Mouse (Mus musculus): Measurements from ENCODE around the gene Cuzd1. TPM values are rescaled to one million over a fixed set of nuclear protein-coding genes. Genes with fewer than 3 reads are reported as not detected.

The Cuzd1 gene
- polyA plus RNA-seq, 1 experiment = 0.09 TPM

GRCm38 (mm10) chr7:131318340-131318739 lies 3.8 kb downstream of the Cuzd1 start:
- Histone ChIP-seq H3K4me3 (ENCODE audit: low read depth, low read length) (no peak overlapping the region), H3K4me1 (ENCODE audit: control insufficient read depth, insufficient read depth, insufficient read length, low read length) (no peaks in the 10 kb centered on the region), H3K27ac (ENCODE audit: insufficient read depth, low read depth, low read length) (no peak overlapping the region), H3K36me3 (ENCODE audit: control insufficient read depth, insufficient read depth, low read length) (no peaks in the 10 kb centered on the region), H3K27me3 (ENCODE audit: control insufficient read depth, insufficient read depth, low read length) (no peaks in the 10 kb centered on the region)
- WGBS = 73% methylated on average over 5 of the region's 7 CpGs
- TF ChIP-seq POLR2A (IDR thresholded peaks at IDR 0.05; ENCODE audit: low read depth, low read length) (no peak), CTCF (IDR thresholded peaks at IDR 0.05; ENCODE audit: extremely low read depth, insufficient read length, insufficient replicate concordance, low read depth, low read length) (no peak)

GRCm38 (mm10) chr7:131317587-131317986 lies 4.5 kb downstream of the Cuzd1 start:
- no peak overlapping the region for H3K27ac ChIP-seq (ENCODE audit: insufficient read depth, low read depth, low read length)
- no peaks in the 10 kb centered on the region for H3K4me1 ChIP-seq (ENCODE audit: control insufficient read depth, insufficient read depth, insufficient read length, low read length)
- no peaks in the 10 kb centered on the region for H3K27me3 ChIP-seq (ENCODE audit: control insufficient read depth, insufficient read depth, low read length)
- TF ChIP-seq CTCF (IDR thresholded peaks at IDR 0.05; ENCODE audit: extremely low read depth, insufficient read length, insufficient replicate concordance, low read depth, low read length) (no peak), POLR2A (IDR thresholded peaks at IDR 0.05; ENCODE audit: low read depth, low read length) (no peak)
- no peak overlapping the region for H3K4me3 ChIP-seq (ENCODE audit: low read depth, low read length)
- 64% methylated on average over 12 of the region's 12 CpGs for WGBS
- H3K36me3 ChIP-seq (ENCODE audit: control insufficient read depth, insufficient read depth, low read length) = no peaks in the 10 kb centered on the region

- no peak for TF ChIP-seq POLR2A (IDR thresholded peaks at IDR 0.05; ENCODE audit: low read depth, low read length)
- 77% methylated on average over 7 of the region's 7 CpGs for WGBS
- Histone ChIP-seq H3K27me3 (ENCODE audit: control insufficient read depth, insufficient read depth, low read length) (no peaks in the 10 kb centered on the region), H3K36me3 (ENCODE audit: control insufficient read depth, insufficient read depth, low read length) (no peaks in the 10 kb centered on the region), H3K27ac (ENCODE audit: insufficient read depth, low read depth, low read length) (no peak overlapping the region), H3K4me3 (ENCODE audit: low read depth, low read length) (no peak overlapping the region), H3K4me1 (ENCODE audit: control insufficient read depth, insufficient read depth, insufficient read length, low read length) (no peaks in the 10 kb centered on the region)
These were observed 7.6 kb downstream of the Cuzd1 start for GRCm38 (mm10) chr7:131314493-131314892.

GRCm38 (mm10) chr7:131306733-131307132 lies 15.4 kb downstream of the Cuzd1 start:
- Histone ChIP-seq H3K36me3 (ENCODE audit: control insufficient read depth, insufficient read depth, low read length) (no peaks in the 10 kb centered on the region), H3K27me3 (ENCODE audit: control insufficient read depth, insufficient read depth, low read length) (no peaks in the 10 kb centered on the region), H3K27ac (ENCODE audit: insufficient read depth, low read depth, low read length) (no peak overlapping the region), H3K4me3 (ENCODE audit: low read depth, low read length) (no peak overlapping the region), H3K4me1 (ENCODE audit: control insufficient read depth, insufficient read depth, insufficient read length, low read length) (no peaks in the 10 kb centered on the region)
- no peak for TF ChIP-seq CTCF (IDR thresholded peaks at IDR 0.05; ENCODE audit: extremely low read depth, insufficient read length, insufficient replicate concordance, low read depth, low read length)
- no peak for TF ChIP-seq POLR2A (IDR thresholded peaks at IDR 0.05; ENCODE audit: low read depth, low read length)
- 75% methylated on average over 5 of the region's 5 CpGs for WGBS

- no peaks in the 10 kb centered on the region for H3K36me3 ChIP-seq (ENCODE audit: control insufficient read depth, insufficient read depth, low read length)
- H3K27ac ChIP-seq (ENCODE audit: insufficient read depth, low read depth, low read length) = no peak overlapping the region
- 43% methylated on average over 8 of the region's 8 CpGs for WGBS
- TF ChIP-seq CTCF (IDR thresholded peaks at IDR 0.05; ENCODE audit: extremely low read depth, insufficient read length, insufficient replicate concordance, low read depth, low read length) (no peak), POLR2A (IDR thresholded peaks at IDR 0.05; ENCODE audit: low read depth, low read length) (no peak)
- H3K4me1 ChIP-seq (ENCODE audit: control insufficient read depth, insufficient read depth, insufficient read length, low read length) = no peaks in the 10 kb centered on the region
- H3K4me3 ChIP-seq (ENCODE audit: low read depth, low read length) = no peak overlapping the region
- no peaks in the 10 kb centered on the region for H3K27me3 ChIP-seq (ENCODE audit: control insufficient read depth, insufficient read depth, low read length)
These were observed 18.8 kb downstream of the Cuzd1 start for GRCm38 (mm10) chr7:131303340-131303739.

GRCm38 (mm10) chr7:131297151-131297550 lies 24.9 kb downstream of the Cuzd1 start:
- Histone ChIP-seq H3K4me3 (ENCODE audit: low read depth, low read length) (no peak overlapping the region), H3K27me3 (ENCODE audit: control insufficient read depth, insufficient read depth, low read length) (no peaks in the 10 kb centered on the region), H3K4me1 (ENCODE audit: control insufficient read depth, insufficient read depth, insufficient read length, low read length) (no peaks in the 10 kb centered on the region), H3K27ac (ENCODE audit: insufficient read depth, low read depth, low read length) (no peak overlapping the region), H3K36me3 (ENCODE audit: control insufficient read depth, insufficient read depth, low read length) (no peaks in the 10 kb centered on the region)
- no peak for TF ChIP-seq POLR2A (IDR thresholded peaks at IDR 0.05; ENCODE audit: low read depth, low read length)
- no peak for TF ChIP-seq CTCF (IDR thresholded peaks at IDR 0.05; ENCODE audit: extremely low read depth, insufficient read length, insufficient replicate concordance, low read depth, low read length)
- 70% methylated on average over 8 of the region's 8 CpGs for WGBS

GRCm38 (mm10) chr7:131265851-131266250 lies 56.2 kb downstream of the Cuzd1 start:
- Histone ChIP-seq H3K27me3 (ENCODE audit: control insufficient read depth, insufficient read depth, low read length) (no peaks in the 10 kb centered on the region), H3K27ac (ENCODE audit: insufficient read depth, low read depth, low read length) (no peak overlapping the region), H3K4me1 (ENCODE audit: control insufficient read depth, insufficient read depth, insufficient read length, low read length) (no peaks in the 10 kb centered on the region), H3K36me3 (ENCODE audit: control insufficient read depth, insufficient read depth, low read length) (no peaks in the 10 kb centered on the region), H3K4me3 (ENCODE audit: low read depth, low read length) (no peak overlapping the region)
- TF ChIP-seq POLR2A (IDR thresholded peaks at IDR 0.05; ENCODE audit: low read depth, low read length) (no peak), CTCF (IDR thresholded peaks at IDR 0.05; ENCODE audit: extremely low read depth, insufficient read length, insufficient replicate concordance, low read depth, low read length) (no peak)
- 51% methylated on average over 4 of the region's 4 CpGs for WGBS

- WGBS = 81% methylated on average over 4 of the region's 4 CpGs
- TF ChIP-seq POLR2A (IDR thresholded peaks at IDR 0.05; ENCODE audit: low read depth, low read length) (no peak), CTCF (IDR thresholded peaks at IDR 0.05; ENCODE audit: extremely low read depth, insufficient read length, insufficient replicate concordance, low read depth, low read length) (no peak)
These were observed 57.8 kb downstream of the Cuzd1 start for GRCm38 (mm10) chr7:131264251-131264650.

More at GRCm38 (mm10) chr7:131264251-131264650, 57.8 kb downstream of the Cuzd1 start:
- no peak overlapping the region for H3K27ac ChIP-seq (ENCODE audit: insufficient read depth, low read depth, low read length)
- no peaks in the 10 kb centered on the region for H3K4me1 ChIP-seq (ENCODE audit: control insufficient read depth, insufficient read depth, insufficient read length, low read length)
- H3K36me3 ChIP-seq (ENCODE audit: control insufficient read depth, insufficient read depth, low read length) = no peaks in the 10 kb centered on the region
- no peaks in the 10 kb centered on the region for H3K27me3 ChIP-seq (ENCODE audit: control insufficient read depth, insufficient read depth, low read length)
- no peak overlapping the region for H3K4me3 ChIP-seq (ENCODE audit: low read depth, low read length)

All from small intestine, adult 2 months (tissue).